In genomic region chr6:84506675-84507074, GRCm38 (mm10) we compare ENCODE assay signal across 12 mouse cellular contexts.
A peak's percentile ranks its signal among the peaks of the same experiment; 100 is the strongest.
DNase-seq lines count a peak whose midpoint lies in the region; ATAC-seq and TF ChIP-seq lines count a peak whose summit lies in the region.
"Had no signal": no experiment of that assay in that cellular context is flagged by ENCODE, and none has a peak within 500 bp of the region (broad histone marks: within the 10 kb centered on the region; RNA-seq: fewer than 3 reads in every experiment).

No protein-coding gene starts in this region.

- DNase-seq in heart, postnatal 0 days (ENCODE audit: low spot score), result peak; percentile 24
- no peak for DNase-seq in liver, embryonic 14.5 days (ENCODE audit: low read depth in 3 of 3, low spot score in 3 of 3)
- no peak for DNase-seq in cerebellum, adult 9-10 months
- DNase-seq in gastrocnemius, postnatal 4 days (ENCODE audit: low spot score in 2 of 2), result no peak
- DNase-seq: cerebellum, postnatal 36 days; left cerebral cortex, postnatal 4 days had no signal

- H3K9me3 ChIP-seq in heart, postnatal 0 days (replicated peaks; ENCODE audit: control insufficient read depth, low read length), result no peaks in the 10 kb centered on the region
- no peaks in the 10 kb centered on the region for H3K9me3 ChIP-seq in heart, embryonic 12.5 days (replicated peaks)
- H3K9me3 ChIP-seq in liver, embryonic 14.5 days (ENCODE audit: control insufficient read depth, low read length), result no peaks in the 10 kb centered on the region
- no peaks in the 10 kb centered on the region for H3K9me3 ChIP-seq in liver, embryonic 12.5 days (replicated peaks)
- H3K9me3 ChIP-seq in E14TG2a.4 (ENCODE audit: low read length), result no peaks in the 10 kb centered on the region
- H3K9me3 ChIP-seq: hindbrain, embryonic 15.5 days had no signal

- no peaks in the 10 kb centered on the region for H3K4me1 ChIP-seq in heart, postnatal 0 days (ENCODE audit: control insufficient read depth, insufficient read depth)
- peaks cover 8% of the 10 kb centered on the region for H3K4me1 ChIP-seq in heart, embryonic 12.5 days (replicated peaks)
- no peaks in the 10 kb centered on the region for H3K4me1 ChIP-seq in liver, embryonic 14.5 days (replicated peaks; ENCODE audit: control insufficient read depth in 2 of 2, insufficient read depth in 2 of 2, low read length in 1 of 2)
- no peaks in the 10 kb centered on the region for H3K4me1 ChIP-seq in liver, embryonic 12.5 days
- H3K4me1 ChIP-seq in E14TG2a.4 (replicated peaks; ENCODE audit: low read depth, low read length), result peaks cover 7% of the 10 kb centered on the region
- H3K4me1 ChIP-seq: hindbrain, embryonic 15.5 days had no signal

- no peak overlapping the region for H3K4me3 ChIP-seq in heart, postnatal 0 days (ENCODE audit: low read depth, low read length)
- H3K4me3 ChIP-seq in heart, embryonic 12.5 days, result no peak overlapping the region
- H3K4me3 ChIP-seq in liver, embryonic 14.5 days (ENCODE audit: insufficient read depth in 1 of 2, low read depth in 2 of 2, low read length in 2 of 2), result no peak overlapping the region
- no peak overlapping the region for H3K4me3 ChIP-seq in liver, embryonic 12.5 days
- no peak overlapping the region for H3K4me3 ChIP-seq in E14TG2a.4 (replicated peaks; ENCODE audit: low read length)
- H3K4me3 ChIP-seq: hindbrain, embryonic 15.5 days had no signal

- no peaks in the 10 kb centered on the region for H3K27me3 ChIP-seq in heart, postnatal 0 days (ENCODE audit: control insufficient read depth, insufficient read depth, low read length)
- no peaks in the 10 kb centered on the region; the same call in 1 of the 2 replicates for H3K27me3 ChIP-seq in heart, embryonic 12.5 days (replicated peaks)
- H3K27me3 ChIP-seq in liver, embryonic 14.5 days (ENCODE audit: control insufficient read depth, insufficient read depth, low read length), result no peaks in the 10 kb centered on the region
- H3K27me3 ChIP-seq in liver, embryonic 12.5 days (replicated peaks), result peaks cover 6% of the 10 kb centered on the region; the same call in 1 of the 2 replicates
- H3K27me3 ChIP-seq in E14TG2a.4 (ENCODE audit: insufficient read depth, low read length), result no peaks in the 10 kb centered on the region; the same call in 1 of the 2 replicates
- H3K27me3 ChIP-seq: hindbrain, embryonic 15.5 days had no signal

- no peak overlapping the region for H3K4me2 ChIP-seq in heart, postnatal 0 days (ENCODE audit: low read depth, low read length)
- H3K4me2 ChIP-seq in heart, embryonic 12.5 days, result no peak overlapping the region
- H3K4me2 ChIP-seq in liver, embryonic 14.5 days (ENCODE audit: low read depth), result no peak overlapping the region
- no peak overlapping the region for H3K4me2 ChIP-seq in liver, embryonic 12.5 days
- H3K4me2 ChIP-seq: hindbrain, embryonic 15.5 days had no signal

- H3K9ac ChIP-seq in heart, postnatal 0 days (replicated peaks; ENCODE audit: low read depth, low read length), result no peak overlapping the region
- no peak overlapping the region for H3K9ac ChIP-seq in heart, embryonic 12.5 days
- no peak overlapping the region for H3K9ac ChIP-seq in liver, embryonic 14.5 days (replicated peaks)
- H3K9ac ChIP-seq in liver, embryonic 12.5 days, result no peak overlapping the region
- H3K9ac ChIP-seq: hindbrain, embryonic 15.5 days had no signal

- no peaks in the 10 kb centered on the region for H3K36me3 ChIP-seq in heart, postnatal 0 days (replicated peaks; ENCODE audit: control insufficient read depth, insufficient read depth, low read length)
- H3K36me3 ChIP-seq in heart, embryonic 12.5 days, result no peaks in the 10 kb centered on the region
- H3K36me3 ChIP-seq in liver, embryonic 14.5 days (replicated peaks; ENCODE audit: control insufficient read depth, insufficient read depth, low read depth), result no peaks in the 10 kb centered on the region
- no peaks in the 10 kb centered on the region for H3K36me3 ChIP-seq in liver, embryonic 12.5 days
- no peaks in the 10 kb centered on the region for H3K36me3 ChIP-seq in E14TG2a.4 (ENCODE audit: insufficient read depth, low read length)
- H3K36me3 ChIP-seq: hindbrain, embryonic 15.5 days had no signal

- H3K27ac ChIP-seq in heart, postnatal 0 days (ENCODE audit: low read depth), result no peak overlapping the region
- no peak overlapping the region for H3K27ac ChIP-seq in heart, embryonic 12.5 days (ENCODE audit: poor library complexity, severe bottlenecking)
- no peak overlapping the region for H3K27ac ChIP-seq in liver, embryonic 14.5 days
- no peak overlapping the region for H3K27ac ChIP-seq in liver, embryonic 12.5 days
- H3K27ac ChIP-seq: hindbrain, embryonic 15.5 days had no signal

- no peak for TF ChIP-seq EP300 in heart, postnatal 0 days (IDR thresholded peaks at IDR 0.05; ENCODE audit: low read depth)
- TF ChIP-seq EP300 in liver, embryonic 14.5 days (IDR thresholded peaks at IDR 0.05; ENCODE audit: low read depth), result no peak

- peak; percentile 49 for TF ChIP-seq CTCF in heart, postnatal 0 days (IDR thresholded peaks at IDR 0.05; ENCODE audit: low read depth)
- peak; percentile 49 for TF ChIP-seq CTCF in liver, embryonic 14.5 days (IDR thresholded peaks at IDR 0.05; ENCODE audit: low read depth)
- 0 out of 2 replicates have a peak, but pooled peaks have one; percentile 18 for TF ChIP-seq CTCF in E14TG2a.4 (conservative IDR thresholded peaks at IDR 0.05; ENCODE audit: low read length)

- 13% methylated on average over 1 of the region's 1 CpGs for WGBS in heart, postnatal 0 days
- WGBS in heart, embryonic 12.5 days, result 28% methylated on average over 1 of the region's 1 CpGs
- 8% methylated on average over 1 of the region's 1 CpGs for WGBS in liver, embryonic 14.5 days (ENCODE audit: insufficient replicate concordance)
- WGBS in liver, embryonic 12.5 days (ENCODE audit: insufficient replicate concordance), result 12% methylated on average over 1 of the region's 1 CpGs

- ATAC-seq in heart, postnatal 0 days (ENCODE audit: insufficient read depth, low read depth), result no peak
- ATAC-seq in heart, embryonic 12.5 days (ENCODE audit: insufficient number of reproducible peaks, low FRiP score), result no peak
- no peak for ATAC-seq in liver, embryonic 14.5 days (ENCODE audit: insufficient read depth)
- ATAC-seq in liver, embryonic 12.5 days, result no peak
- peak; percentile 52 for ATAC-seq in granulocyte monocyte progenitor cell, adult 5-6 weeks (replicated peaks; ENCODE audit: poor library complexity, severe bottlenecking)
- ATAC-seq: activated CD4-positive, CD25-positive, alpha-beta regulatory T cell, adult 4 months had no signal
